Mouse (Mus musculus): ENCODE data around the gene Cdc5l.
"Not testable (repeated sequence)": the region's sequence is repeated elsewhere in the genome, so short reads cannot be mapped to it uniquely, and the experiment has no call there.

The Cdc5l gene

GRCm38 (mm10) chr17:45445923-45446322, 12.4 kb upstream of the Cdc5l start:
- no peak for DNase-seq (ENCODE audit: low read depth, low spot score)

- no peak for DNase-seq (ENCODE audit: low read depth, low spot score)
Measured at GRCm38 (mm10) chr17:45434262-45434590, 689 bp upstream of the Cdc5l start.

GRCm38 (mm10) chr17:45432706-45433398, 685 bp downstream of the Cdc5l start:
- no peak for DNase-seq (ENCODE audit: low read depth, low spot score)

- DNase-seq (ENCODE audit: low read depth, low spot score), result no peak
Measured at GRCm38 (mm10) chr17:45432007-45432406, 1.5 kb downstream of the Cdc5l start.

- no peak for DNase-seq (ENCODE audit: low read depth, low spot score)
Measured at GRCm38 (mm10) chr17:45417387-45417786, 16.1 kb downstream of the Cdc5l start.

- not testable (repeated sequence) for DNase-seq (ENCODE audit: low read depth, low spot score)
Measured at GRCm38 (mm10) chr17:45411617-45412016, 21.9 kb downstream of the Cdc5l start.

- no peak for DNase-seq (ENCODE audit: low read depth, low spot score)
Measured at GRCm38 (mm10) chr17:45408719-45409118, 24.8 kb downstream of the Cdc5l start.

GRCm38 (mm10) chr17:45406281-45406680, 27.3 kb downstream of the Cdc5l start:
- DNase-seq (ENCODE audit: low read depth, low spot score), result no peak

- DNase-seq (ENCODE audit: low read depth, low spot score), result peak; percentile 55
Measured at GRCm38 (mm10) chr17:45403207-45403606, 30.3 kb downstream of the Cdc5l start.

GRCm38 (mm10) chr17:45402601-45403000, 30.9 kb downstream of the Cdc5l start:
- no peak for DNase-seq (ENCODE audit: low read depth, low spot score)

- no peak for DNase-seq (ENCODE audit: low read depth, low spot score)
Measured at GRCm38 (mm10) chr17:45402126-45402525, 31.4 kb downstream of the Cdc5l start.

GRCm38 (mm10) chr17:45401126-45401905, 32.2 kb downstream of the Cdc5l start:
- no peak for DNase-seq (ENCODE audit: low read depth, low spot score)

- DNase-seq (ENCODE audit: low read depth, low spot score), result no peak
Measured at GRCm38 (mm10) chr17:45398021-45398420, 35.5 kb downstream of the Cdc5l start.

GRCm38 (mm10) chr17:45397541-45397940, 36.0 kb downstream of the Cdc5l start:
- no peak for DNase-seq (ENCODE audit: low read depth, low spot score)

GRCm38 (mm10) chr17:45394612-45395011, 38.9 kb downstream of the Cdc5l start:
- no peak for DNase-seq (ENCODE audit: low read depth, low spot score)

- DNase-seq (ENCODE audit: low read depth, low spot score), result no peak
Measured at GRCm38 (mm10) chr17:45393765-45394164, 39.8 kb downstream of the Cdc5l start.

- DNase-seq (ENCODE audit: low read depth, low spot score), result no peak
Measured at GRCm38 (mm10) chr17:45389896-45390295, 43.6 kb downstream of the Cdc5l start.

- no peak for DNase-seq (ENCODE audit: low read depth, low spot score)
Measured at GRCm38 (mm10) chr17:45386986-45387385, 46.6 kb downstream of the Cdc5l start.

- no peak for DNase-seq (ENCODE audit: low read depth, low spot score)
Measured at GRCm38 (mm10) chr17:45383305-45383704, 50.2 kb downstream of the Cdc5l start.

GRCm38 (mm10) chr17:45379271-45379784, 54.2 kb downstream of the Cdc5l start:
- DNase-seq (ENCODE audit: low read depth, low spot score), result no peak

GRCm38 (mm10) chr17:45377323-45377722, 56.2 kb downstream of the Cdc5l start:
- no peak for DNase-seq (ENCODE audit: low read depth, low spot score)

GRCm38 (mm10) chr17:45373987-45374608, 59.4 kb downstream of the Cdc5l start:
- DNase-seq (ENCODE audit: low read depth, low spot score), result peak; percentile 16
